Mouse (Mus musculus) cerebellum, adult 2 months (tissue): ENCODE measurements around the gene Olfr412. TPM values are rescaled to one million over a fixed set of nuclear protein-coding genes. Genes with fewer than 3 reads are reported as not detected.

Experiments
- DNase-seq, 2 experiments: peaks; one replicate each; pipeline ENCODE4 v3.0.0; 2021
- H3K27ac ChIP-seq: fragments of 200-500 bp; 2 replicates; pipeline ENCODE4 v1.5.1; 2012; ENCODE audit warnings: low read length, control low read depth, inconsistent platforms; ENCODE audit not compliant: insufficient read depth
- H3K27me3 ChIP-seq: fragments of 200-500 bp; 2 replicates; pipeline ENCODE4 v1.6.1; 2012; ENCODE audit warnings: inconsistent platforms, mild to moderate bottlenecking, low read length, moderate library complexity; ENCODE audit not compliant: control insufficient read depth, insufficient read depth
- H3K4me1 ChIP-seq: fragments of 200-500 bp; 2 replicates; pipeline ENCODE4 v1.6.1; 2011; ENCODE audit warnings: low read length; ENCODE audit not compliant: control insufficient read depth, insufficient read depth
- H3K4me3 ChIP-seq: fragments of 200-500 bp; replicated peaks from 2 replicates; pipeline ENCODE3; 2011; ENCODE audit warnings: mild to moderate bottlenecking, low read depth, low read length, control low read depth; ENCODE audit not compliant: insufficient read depth
- CTCF ChIP-seq: fragments of 200-500 bp; IDR thresholded peaks from 2 replicates; pipeline ENCODE4 v1.5.1; 2011; ENCODE audit warnings: low read depth, mild to moderate bottlenecking, control low read depth, low read length, moderate library complexity, borderline replicate concordance; ENCODE audit not compliant: insufficient read depth
- POLR2A ChIP-seq: fragments of 200-500 bp; IDR thresholded peaks from 2 replicates; pipeline ENCODE4 v1.6.1; 2011; ENCODE audit warnings: low read length, control low read depth, borderline replicate concordance; ENCODE audit not compliant: insufficient read depth
- WGBS: fragments of 180-500 bp; shearing (Covaris S2); methylation state at CpG from one replicate; pipeline ENCODE4 v1.1.7; 2018; 5-methylcytosine and 5-hydroxymethylcytosine counted together
- polyA plus RNA-seq: library from polyadenylated mRNA; depleted of rRNA; stranded (reverse); fragments of >200 nt; gene quantifications from 2 replicates; pipeline ENCODE4 v1.2.3, GENCODE M21; 2012; rRNA removed

Gene Olfr412
- polyA plus RNA-seq, 1 experiment, result not detected

- TF ChIP-seq CTCF (no peak), POLR2A (no peak)
- DNase-seq, result peak in 1 of 2 experiments; percentile 58
- Histone ChIP-seq H3K27ac (no peak overlapping the region), H3K4me1 (peaks cover 6% of the 10 kb centered on the region), H3K4me3 (no peak overlapping the region), H3K27me3 (no peaks in the 10 kb centered on the region)
- 10% methylated on average over 12 of the region's 12 CpGs for WGBS
Measured at GRCm38 (mm10) chr11:74415736-74416135, 53.9 kb downstream of the Olfr412 start.

Other genes starting within 250 kb of the Olfr412 start
- gene Olfr401, start 248.4 kb upstream of the Olfr412 start, polyA plus RNA-seq, result not detected in 2 replicates
- not detected in 2 replicates for gene Olfr402, start 208.5 kb upstream of the Olfr412 start, polyA plus RNA-seq
- not detected in 2 replicates for gene Olfr403, start 175.8 kb upstream of the Olfr412 start, polyA plus RNA-seq
- gene Olfr43, start 150.7 kb upstream of the Olfr412 start, polyA plus RNA-seq, result not detected in 2 replicates
- not detected in 2 replicates for gene Olfr406, start 102.3 kb upstream of the Olfr412 start, polyA plus RNA-seq
- not detected in 2 replicates for gene Olfr59, start 78.3 kb upstream of the Olfr412 start, polyA plus RNA-seq
- not detected in 2 replicates for gene Olfr410, start 24.0 kb upstream of the Olfr412 start, polyA plus RNA-seq
- not detected in 2 replicates for gene Olfr411, start 9.4 kb upstream of the Olfr412 start, polyA plus RNA-seq
- 67.5 and 71.0 TPM in 2 replicates for gene Rap1gap2, start 248.8 kb downstream of the Olfr412 start, polyA plus RNA-seq